Mouse (Mus musculus) retina, postnatal 1 day (tissue): ENCODE results near the gene Gp9.
A peak's percentile ranks its signal among the peaks of the same experiment; 100 is the strongest.

Experiments used
- DNase-seq: peaks from one replicate; pipeline ENCODE4 v3.0.0-alpha.2; 2012

Gene Gp9

DNA sequence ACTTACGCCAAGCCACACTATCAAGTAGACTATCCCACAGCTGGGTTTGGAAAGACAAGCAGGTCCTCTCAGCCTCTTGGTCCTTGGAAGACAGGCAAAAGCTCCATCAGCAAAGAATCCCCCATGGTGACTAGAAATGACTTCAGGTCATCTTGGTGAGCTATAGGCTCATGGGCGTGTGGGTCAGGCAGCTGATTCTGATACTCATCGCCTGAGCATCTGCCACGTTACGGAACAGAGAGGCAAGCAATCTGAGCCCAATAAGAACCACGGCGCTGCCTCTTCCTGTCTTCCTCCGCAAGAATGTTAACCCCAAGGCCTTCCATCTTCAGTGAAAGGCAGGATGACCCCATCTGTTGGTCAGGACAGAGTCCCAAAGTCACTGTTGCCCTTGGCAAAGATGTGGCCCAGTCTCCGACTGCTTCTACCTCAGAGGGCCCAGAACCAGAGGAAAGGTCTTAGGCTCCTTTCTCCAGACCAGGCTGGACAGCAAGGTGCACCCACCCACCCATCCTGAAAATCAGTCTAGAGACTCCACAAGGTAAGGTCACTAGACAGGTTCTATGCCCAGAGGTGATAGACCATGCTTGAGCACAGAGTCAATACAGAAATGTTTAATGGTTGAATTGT is 10.5 kb downstream of the Gp9 start:
- DNase-seq: no peak

DNA sequence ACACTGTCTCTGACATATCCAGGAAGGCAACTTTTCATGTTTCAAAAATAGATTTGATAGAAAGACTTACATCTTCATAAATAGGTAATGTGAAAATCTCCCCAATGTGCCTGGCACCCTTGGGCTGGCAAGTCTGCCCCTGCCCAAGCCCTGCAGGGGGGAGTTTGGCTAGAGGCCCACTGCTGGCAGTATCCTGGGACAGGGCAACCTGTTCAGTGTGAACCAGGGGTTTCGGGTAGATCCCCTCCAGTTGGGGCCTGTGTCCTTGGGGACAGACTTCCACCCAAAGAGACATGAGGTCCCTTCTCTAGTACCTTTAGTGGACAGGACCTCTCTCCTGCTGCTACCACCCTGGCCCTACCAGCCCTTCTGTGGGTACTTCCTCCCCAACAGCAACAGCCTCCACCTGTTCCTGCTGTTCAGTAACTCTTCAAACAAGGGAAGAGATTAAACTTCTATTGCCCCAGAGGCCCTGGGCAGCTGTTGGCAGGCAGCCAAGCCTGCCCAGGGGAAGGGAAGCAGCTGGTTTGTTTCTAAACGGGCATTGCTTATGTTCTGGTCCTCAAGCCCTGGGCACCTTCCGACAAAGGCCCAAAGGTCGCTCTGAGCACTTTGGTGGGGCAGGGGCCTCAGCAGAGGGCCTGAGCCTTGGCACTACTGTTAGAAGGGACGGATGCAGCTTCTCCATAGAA is 11.2 kb downstream of the Gp9 start:
- DNase-seq: peak; percentile 86

DNA sequence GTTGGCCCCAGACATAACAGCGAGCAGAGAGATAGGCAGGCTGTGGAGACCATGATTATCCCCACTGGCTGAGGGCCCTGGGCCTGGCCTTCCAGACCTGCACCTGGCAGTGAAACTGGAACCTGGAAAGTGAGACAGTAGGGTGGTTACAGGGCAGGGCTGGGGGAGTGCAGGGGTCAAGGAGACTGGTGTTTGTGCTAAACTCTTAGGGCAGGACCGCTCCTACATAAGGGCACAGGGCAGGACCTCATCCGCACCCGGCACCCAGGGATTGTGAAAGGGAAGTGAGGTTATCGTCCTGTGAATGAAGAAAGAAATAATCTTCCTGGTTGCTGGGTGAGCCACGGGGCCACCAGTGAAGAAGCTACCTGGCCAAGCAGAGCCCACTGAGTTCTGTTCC is 11.9 kb downstream of the Gp9 start:
- DNase-seq: no peak

DNA sequence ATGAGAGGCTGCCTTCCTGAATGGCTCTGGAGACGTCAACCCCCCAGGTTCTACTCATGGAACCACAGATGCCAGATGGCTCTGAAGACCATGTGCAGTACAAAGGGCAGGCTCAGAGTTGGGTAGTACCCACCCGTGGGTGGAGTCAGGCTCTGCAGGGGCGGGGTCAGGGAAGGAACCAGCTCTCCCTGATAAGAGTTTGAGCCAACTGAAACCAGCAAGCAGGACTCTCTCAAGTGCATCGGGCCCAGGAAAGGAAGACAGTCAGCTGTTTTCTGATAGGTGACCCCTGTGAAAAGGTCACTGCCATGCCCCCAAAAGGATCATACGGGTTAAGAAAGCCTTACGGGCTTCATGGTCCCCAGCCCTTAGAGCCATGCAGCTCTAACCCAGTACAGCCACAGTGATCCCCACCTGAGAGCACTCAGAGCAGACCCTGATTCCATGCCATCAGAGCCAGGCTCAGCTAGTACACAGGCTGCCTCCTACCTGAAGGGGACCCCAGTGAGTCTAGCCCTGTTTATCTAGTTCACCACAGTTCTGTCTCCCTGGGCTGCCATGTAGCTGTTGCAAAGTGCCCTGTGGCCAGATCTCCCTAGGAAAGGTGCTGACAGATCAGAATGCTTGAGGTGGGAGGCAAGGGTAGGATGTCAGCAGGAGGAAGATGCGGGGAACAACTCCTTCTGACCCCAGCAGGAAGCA is 13.1 kb downstream of the Gp9 start:
- DNase-seq: no peak

DNA sequence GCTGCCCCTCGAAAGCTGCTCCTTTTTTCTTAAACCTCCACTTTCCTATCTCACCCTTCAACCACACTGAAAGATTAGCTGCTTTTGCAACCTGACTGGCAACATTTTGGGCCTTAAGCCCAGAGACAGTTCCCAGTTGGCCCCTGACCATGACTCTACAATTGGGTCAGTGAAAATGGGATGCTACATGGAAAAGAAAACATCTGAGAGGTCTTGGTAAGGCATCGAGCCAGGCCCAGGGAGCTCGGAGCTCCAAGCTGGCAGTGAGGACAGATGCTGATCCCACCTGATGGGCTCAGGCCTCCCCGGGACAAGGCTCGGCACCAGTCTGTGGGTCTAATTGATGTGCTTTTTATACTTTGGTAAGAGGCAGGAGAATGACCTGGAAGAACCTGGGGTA is 14.0 kb downstream of the Gp9 start:
- no peak for DNase-seq

DNA sequence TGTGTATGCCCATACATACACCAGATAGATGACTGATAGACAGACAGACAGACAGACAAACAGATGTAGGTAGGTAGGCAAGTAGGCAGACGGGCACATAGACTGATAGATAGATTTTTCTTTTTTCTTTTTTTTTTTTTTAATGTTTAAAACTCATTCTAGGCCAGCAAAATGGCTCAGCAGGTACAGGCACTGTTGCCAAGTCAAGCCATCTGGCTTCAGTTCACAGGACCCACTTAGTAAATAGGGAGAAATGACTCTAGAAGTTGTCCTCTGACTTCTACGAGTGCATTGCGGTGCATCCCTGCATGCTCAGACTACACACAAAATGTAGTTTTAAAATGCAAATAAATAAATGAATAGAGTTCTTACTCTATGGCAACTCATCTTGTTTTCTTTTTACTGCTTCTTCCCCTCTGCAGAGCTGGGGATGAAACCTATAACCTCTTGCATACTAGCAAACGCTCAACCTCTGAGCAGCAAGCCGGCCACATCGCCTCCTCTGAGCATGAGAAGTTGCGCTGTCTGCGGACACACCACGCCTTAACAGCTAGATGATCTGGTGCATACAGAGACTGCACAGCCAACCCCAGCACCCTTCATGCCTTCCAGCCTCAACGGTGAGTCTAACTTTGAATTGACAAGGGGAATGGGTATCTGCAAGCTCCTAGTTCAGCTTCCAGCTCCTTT is 16.1 kb downstream of the Gp9 start:
- no peak for DNase-seq

DNA sequence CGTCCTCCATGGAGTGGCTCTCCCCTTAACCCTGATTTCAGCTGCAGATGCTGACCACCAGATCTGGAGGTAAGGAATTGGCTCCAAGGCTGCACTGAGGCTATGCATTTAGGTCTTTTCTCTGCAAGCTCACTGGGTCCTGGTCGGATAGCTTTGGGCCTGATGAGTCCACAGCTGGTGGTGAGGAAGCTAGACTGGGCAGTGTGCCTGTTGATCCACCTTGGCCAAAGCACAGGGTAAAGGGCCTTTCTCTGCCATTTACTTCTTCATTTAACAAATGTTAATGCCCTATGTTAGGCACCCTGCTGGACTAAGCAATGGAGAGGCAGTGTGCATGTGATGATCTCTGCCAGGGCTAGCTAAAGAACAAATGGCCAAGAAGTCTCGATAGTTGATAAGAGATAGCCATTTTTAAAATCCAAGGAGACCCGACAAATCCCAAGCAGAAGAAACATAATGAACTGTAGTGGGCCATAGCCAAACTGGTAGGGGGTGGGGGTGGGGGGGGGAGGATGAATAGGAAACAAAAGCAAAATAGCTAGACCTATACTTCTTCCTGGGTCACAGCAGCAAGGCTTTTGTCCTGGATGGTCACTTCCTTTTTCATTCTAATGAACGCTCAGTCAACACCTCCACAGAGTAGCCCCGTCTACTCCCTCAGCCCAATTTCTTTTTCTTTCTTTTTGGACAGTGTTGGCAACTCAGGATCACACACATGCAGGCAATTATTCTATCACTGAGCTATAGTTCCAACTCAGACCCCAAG is 17.7 kb downstream of the Gp9 start:
- DNase-seq: no peak

DNA sequence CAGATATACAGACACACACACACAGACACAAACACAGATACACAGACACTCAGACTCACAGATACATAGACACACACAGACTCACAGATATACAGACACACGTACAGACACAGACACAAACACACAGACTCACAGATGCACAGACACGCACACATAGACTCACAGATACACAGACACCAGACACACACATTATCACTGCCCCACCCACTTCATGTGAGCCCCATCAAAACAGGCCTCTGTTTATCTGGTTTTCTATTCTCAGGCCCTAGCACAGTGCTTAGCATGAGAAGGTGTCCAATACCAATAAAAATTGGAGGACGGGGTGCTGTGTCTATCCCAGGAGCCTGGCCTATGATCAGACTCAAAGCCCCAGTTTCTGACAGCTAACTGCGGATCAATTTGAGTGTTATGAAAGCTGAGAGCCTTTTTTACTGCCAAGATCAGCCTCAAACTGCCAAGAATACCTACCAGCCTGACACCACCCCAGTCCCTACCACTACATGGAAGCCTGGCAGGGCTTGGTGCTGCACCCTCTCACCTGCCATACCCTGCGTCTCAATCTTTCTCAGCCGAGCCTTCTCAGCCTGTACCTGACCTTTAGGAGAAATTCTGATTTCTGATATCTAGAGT is 18.5 kb downstream of the Gp9 start:
- no peak for DNase-seq

DNA sequence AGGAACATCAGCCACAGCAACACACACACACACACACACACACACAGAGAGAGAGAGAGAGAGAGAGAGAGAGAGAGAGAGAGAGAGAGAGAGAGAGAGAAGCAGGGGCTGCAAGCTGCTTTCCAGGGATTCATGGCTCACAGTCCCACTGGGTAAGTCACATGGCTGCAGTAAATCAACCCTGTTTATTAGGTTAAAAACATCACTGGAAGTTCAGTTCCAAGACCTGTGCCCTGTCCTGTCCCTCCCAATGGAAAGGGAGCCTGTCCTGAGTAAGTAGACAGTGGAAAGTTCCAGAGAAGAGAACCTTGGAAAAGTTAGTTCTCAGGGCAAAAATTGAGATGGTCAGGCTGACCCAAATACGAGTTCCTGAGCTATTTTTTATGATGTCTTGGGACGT is 19.4 kb downstream of the Gp9 start:
- no peak for DNase-seq

DNA sequence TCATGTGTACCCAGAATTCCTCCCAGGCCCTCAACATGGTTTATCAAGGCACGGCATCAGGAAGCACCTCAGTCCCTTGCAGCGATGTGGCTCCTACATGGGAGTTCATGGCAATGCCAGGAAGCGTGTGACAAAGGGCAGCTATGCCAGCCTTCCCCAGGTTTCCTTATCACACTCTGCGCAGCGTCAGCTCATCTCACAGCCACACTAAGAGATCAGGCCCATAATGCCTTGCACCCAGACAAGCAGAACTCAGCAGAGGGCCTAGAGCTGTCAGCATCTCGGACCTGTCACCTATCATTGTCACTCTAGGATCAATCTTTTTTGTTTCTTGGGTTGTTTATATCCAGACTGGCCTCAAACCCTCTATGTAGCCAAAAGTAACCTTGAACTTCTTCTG is 21.7 kb downstream of the Gp9 start:
- no peak for DNase-seq

DNA sequence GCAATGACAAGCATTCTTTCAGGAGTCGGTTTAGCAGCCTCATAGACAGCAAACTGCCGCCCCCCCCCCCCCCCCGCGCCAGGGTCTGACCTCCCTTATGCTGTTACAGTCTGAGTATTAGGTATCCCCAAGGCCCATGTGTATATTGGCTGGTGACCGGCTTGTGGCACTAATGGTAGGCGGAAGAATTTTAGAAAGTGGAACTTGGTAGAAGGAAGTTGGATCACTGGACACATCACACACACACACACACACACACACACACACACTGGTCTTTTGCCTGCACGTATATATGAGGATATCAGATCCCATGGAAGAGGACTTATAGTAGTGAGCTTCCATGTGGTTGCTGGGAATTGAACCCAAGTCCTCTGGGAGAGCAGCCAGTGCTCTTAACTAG is 24.6 kb downstream of the Gp9 start:
- DNase-seq: no peak

DNA sequence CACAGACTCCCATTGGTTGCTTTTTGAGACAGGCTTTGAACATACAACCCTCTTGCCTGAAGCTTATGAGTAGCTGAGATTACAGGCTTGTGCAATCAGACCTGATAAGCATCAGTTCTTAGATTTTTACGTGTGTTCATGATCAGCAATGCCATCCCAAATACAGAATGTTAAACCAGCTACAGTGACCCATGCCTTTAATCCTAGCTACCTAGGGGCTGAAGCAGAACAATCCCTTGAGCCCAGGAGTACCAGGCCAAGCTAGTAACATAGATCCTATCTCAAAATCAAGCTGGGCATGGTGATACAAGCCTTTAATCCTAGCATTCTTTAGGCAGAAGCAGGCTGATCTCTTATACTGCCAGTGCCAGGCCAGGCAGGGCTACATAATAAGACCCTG is 26.2 kb downstream of the Gp9 start:
- no peak for DNase-seq

DNA sequence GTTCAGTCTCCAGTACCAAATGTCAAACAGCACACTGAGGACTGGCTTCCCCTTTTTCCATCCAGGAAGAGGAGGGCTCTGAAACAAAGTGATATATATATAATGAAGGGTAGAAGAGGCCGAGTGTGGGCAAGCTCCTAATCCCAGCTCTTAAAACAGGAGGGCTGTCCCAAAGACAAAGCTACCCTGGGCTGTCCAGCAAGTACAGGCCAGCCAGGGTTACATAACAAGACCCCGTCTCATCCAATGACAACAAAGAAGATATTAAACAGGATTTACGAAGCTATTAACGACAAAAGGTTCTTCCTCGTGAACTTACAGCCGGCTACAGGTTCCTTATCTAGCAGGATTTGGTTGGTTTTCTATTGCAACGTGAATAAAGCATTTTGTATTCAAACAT is 27.0 kb downstream of the Gp9 start:
- no peak for DNase-seq

DNA sequence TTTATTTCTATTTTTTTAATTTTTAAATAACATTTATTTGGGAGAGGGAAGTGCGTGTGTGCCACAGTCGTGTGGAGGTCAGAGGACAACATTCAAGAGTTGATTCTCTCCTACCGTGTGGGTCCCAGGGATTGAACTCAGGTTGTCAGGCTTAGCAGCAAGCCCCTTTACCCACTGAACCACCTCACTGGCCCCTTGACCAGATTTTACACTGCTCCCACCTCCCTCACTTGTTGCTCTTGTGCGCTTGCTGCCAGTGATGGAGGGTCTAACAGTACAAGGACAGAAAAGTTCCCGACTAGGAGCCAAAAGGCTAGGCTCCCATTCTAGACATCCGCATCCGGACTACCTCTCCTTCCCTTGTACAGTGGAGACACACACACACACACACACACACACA is 27.6 kb downstream of the Gp9 start:
- DNase-seq: no peak

DNA sequence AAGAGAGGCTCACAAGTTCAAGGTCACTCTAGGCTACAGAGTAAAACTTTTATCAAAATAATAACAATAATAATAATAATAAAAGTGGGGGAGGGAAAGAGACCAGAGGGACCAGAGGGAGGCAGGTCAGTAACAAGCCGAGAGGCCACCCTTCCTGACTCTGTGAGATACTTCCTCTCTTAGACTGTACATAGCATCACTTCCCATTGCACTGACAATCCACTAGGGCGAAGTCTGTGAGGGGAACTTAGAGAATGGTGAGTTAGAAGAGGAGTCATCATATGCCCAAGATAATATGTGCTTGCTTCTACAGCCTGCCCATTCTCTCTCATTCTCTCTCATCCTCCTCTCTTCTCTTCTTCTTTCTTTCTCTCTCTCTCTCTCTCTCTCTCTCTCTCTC is 28.2 kb downstream of the Gp9 start:
- no peak for DNase-seq

DNA sequence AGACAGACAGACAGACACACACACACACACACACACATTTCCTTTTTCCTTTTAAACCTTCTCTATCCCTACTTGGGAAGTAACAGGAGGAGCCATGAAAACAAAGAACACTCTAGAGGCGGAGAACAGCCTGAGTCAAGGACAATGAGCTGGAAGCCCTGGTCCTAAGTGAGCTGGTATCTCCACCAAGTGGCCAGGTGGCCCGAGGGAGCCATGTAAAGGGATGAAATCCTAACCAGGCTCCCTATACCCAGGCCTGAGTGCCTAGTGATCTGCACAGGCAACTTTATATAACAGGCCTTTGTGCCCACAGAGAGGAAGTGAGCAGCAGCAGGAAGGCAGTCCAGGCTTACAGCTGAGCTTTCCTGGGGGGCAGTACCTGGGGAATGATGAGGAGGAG is 29.0 kb downstream of the Gp9 start:
- DNase-seq: no peak

DNA sequence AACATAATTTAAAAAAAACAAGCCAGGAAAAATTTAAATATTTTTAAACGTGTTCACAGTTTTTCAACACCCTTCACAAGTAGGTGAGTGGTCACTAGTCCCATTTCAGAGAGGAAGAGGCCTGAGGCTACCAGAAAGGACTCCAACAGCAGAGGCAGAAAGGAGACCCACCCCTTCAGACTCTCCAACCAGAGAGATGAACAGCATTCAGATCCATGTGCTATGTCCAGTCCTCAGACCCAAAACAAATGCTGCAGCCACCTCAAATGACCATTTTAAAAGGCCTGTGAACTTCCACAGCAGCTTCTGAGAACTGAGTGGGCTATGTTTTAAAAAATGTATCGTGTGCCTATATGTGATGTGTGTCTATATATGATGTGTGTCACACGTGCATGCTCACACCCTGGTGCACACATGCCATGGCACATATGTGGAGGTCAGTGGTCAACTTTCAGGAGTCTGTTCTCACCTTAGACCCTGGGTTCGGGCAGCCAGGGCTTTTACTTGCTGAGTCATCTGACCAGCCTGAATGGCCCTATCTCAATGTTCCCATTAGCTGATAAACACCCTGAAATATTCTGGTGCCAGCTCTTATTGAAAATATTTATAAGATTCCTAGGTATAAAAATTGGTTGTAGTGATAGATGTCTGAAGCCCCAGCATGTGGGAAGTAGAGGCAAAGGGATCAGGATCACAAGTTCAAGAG is 30.0 kb downstream of the Gp9 start:
- no peak for DNase-seq

DNA sequence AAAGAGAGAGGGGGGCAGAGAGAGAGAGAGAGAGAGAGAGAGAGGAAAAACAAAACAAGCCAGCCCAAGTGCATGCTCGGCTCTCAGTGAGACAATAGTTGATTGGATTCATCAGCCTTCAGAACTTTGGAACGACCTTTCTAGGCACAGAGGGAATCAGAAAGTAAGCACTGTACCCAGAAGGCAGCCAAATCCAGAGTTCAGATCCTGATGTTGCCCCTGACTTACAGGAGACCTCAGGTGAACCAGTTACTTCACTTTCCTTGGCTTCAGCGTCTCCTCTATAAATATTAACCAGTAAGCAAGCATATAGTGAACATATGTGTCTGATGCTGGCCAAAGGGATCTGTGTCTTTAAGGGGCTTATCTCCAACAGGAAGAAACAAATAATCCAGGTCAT is 30.6 kb downstream of the Gp9 start:
- no peak for DNase-seq

DNA sequence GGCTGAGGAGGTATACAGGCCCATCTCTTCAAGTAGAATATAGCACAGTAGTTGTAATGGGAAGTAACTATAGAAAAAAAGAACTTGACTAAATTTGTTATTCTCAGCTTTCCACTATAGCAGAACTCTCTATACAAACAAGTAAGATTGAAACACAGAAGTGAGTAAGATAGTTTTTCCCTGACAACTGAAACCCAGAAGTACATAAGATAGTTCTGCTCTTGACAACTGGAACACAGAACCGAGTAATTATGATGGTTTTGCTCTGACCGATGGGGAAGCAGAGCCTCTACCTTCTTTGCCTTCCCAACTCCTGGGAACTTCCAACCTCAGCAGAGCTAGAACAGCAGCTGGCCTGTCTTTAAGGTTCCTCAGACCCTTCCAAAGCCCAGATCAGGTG is 31.3 kb downstream of the Gp9 start:
- no peak for DNase-seq

DNA sequence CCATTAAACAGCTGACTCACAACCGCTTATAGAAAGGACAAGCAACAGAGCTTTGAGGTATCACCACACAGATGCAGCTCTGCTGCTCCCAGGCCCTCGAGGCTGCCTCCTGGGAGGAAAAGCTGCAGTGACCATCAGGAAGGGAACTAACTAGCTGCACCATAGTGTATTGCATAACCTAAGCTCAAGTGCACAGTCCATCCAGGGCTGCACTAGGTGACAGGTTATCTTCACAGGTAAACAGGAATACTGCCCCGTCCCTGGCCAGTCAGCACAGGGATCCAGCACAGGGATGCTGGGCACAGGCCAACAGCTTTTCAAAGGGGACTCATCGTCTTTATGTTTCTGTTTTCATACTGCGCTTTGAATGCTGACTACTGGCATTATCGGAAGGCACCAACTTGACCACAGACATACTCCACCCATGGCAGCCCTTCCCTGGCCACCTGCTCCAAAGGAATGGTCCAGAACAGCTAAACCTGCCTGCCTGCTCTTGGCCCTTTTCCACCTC is 31.8 kb downstream of the Gp9 start:
- DNase-seq: no peak

DNA sequence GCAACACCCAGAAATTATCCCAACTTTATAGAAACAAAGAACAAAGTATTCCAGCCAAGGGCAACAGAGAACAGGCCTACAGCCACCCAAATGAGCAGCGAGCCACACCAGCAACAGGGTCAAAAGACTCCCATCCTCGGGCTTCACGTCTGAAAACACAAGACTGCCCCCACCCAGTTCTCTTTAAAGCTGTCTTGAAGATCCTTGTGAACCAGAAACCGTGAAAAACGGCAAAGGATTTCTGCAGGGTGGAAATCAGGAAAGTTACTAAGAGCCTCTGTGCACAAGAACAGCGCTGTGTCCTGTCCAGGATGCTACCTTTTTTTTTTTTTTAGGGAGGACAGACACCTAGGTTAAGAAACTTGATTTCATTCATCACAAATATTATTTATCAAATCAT is 32.4 kb downstream of the Gp9 start:
- no peak for DNase-seq
